Mouse (Mus musculus) liver, adult 2 months (tissue): Measurements from ENCODE around the gene Tardbp. TPM values are rescaled to one million over a fixed set of nuclear protein-coding genes. Genes with fewer than 3 reads are reported as not detected.

Experiments used
- DNase-seq: peaks from one replicate; pipeline ENCODE4 v3.0.0-alpha.2; 2011; ENCODE audit warnings: low read depth, low spot score; ENCODE audit errors: extremely low read depth
- H3K27ac ChIP-seq: fragments of 200-500 bp; replicated peaks from 2 replicates; pipeline ENCODE4 v1.5.1; 2012; ENCODE audit warnings: low read depth, mild to moderate bottlenecking, control low read depth, inconsistent platforms, low read length; ENCODE audit not compliant: insufficient read depth
- H3K27me3 ChIP-seq: fragments of 200-500 bp; 2 replicates; pipeline ENCODE4 v1.6.1; 2012; ENCODE audit warnings: mild to moderate bottlenecking, moderate library complexity, low read length, inconsistent platforms; ENCODE audit not compliant: control insufficient read depth, insufficient read depth
- H3K36me3 ChIP-seq: fragments of 200-500 bp; 2 replicates; pipeline ENCODE4 v1.6.1; 2012; ENCODE audit warnings: low read length, inconsistent platforms; ENCODE audit not compliant: control insufficient read depth, insufficient read depth
- H3K4me1 ChIP-seq: fragments of 200-500 bp; 2 replicates; pipeline ENCODE4 v1.6.1; 2011; ENCODE audit warnings: low read length; ENCODE audit not compliant: control insufficient read depth, insufficient read depth
- H3K4me3 ChIP-seq: fragments of 200-500 bp; 2 replicates; pipeline ENCODE4 v1.5.1; 2011; ENCODE audit warnings: low read depth, mild to moderate bottlenecking, control low read depth, low read length, moderate library complexity; ENCODE audit not compliant: insufficient read depth
- H3K79me2 ChIP-seq: fragments of 200-500 bp; 2 replicates; pipeline ENCODE4 v1.6.1; 2012; ENCODE audit warnings: inconsistent platforms, mild to moderate bottlenecking, low read length, moderate library complexity; ENCODE audit not compliant: control insufficient read depth, insufficient read depth
- H3K9ac ChIP-seq: fragments of 200-500 bp; 2 replicates; pipeline ENCODE4 v1.6.1; 2012; ENCODE audit warnings: low read depth, mild to moderate bottlenecking, control low read depth, inconsistent platforms, low read length
- CTCF ChIP-seq: fragments of 200-500 bp; IDR thresholded peaks from 2 replicates; pipeline ENCODE4 v1.5.1; 2011; ENCODE audit warnings: low read depth, low read length, control low read depth
- POLR2A ChIP-seq: fragments of 200-500 bp; IDR thresholded peaks from 2 replicates; pipeline ENCODE4 v1.6.1; 2011; ENCODE audit warnings: low read length, control low read depth; ENCODE audit not compliant: insufficient read depth; ENCODE audit errors: extremely low read depth
- WGBS: fragments of 180-500 bp; shearing (Covaris S2); methylation state at CpG from one replicate; pipeline ENCODE4 v1.1.7; 2018; 5-methylcytosine and 5-hydroxymethylcytosine counted together
- polyA plus RNA-seq: library from polyadenylated mRNA; depleted of rRNA; stranded (reverse); fragments of >200 nt; gene quantifications from 2 replicates; pipeline ENCODE4 v1.2.3, GENCODE M21; 2012
- total RNA-seq: library from RNA; depleted of rRNA; stranded (reverse); fragments of >200 nt; gene quantifications from 2 replicates; pipeline ENCODE4 v1.2.3, GENCODE M21; 2014

The Tardbp gene
- total and polyA plus RNA-seq, 2 experiments = 33.4 to 87.2 TPM

GRCm38 (mm10) chr4:148609805-148610204, 17.0 kb downstream of the Tardbp start:
- TF ChIP-seq POLR2A (no peak), CTCF (no peak)
- H3K27me3 ChIP-seq = no peaks in the 10 kb centered on the region
- peak overlapping the region; percentile 63 for H3K27ac ChIP-seq
- 59% methylated on average over 5 of the region's 5 CpGs for WGBS
- no peak overlapping the region for H3K9ac ChIP-seq
- peaks cover 10% of the 10 kb centered on the region for H3K4me1 ChIP-seq
- H3K36me3 ChIP-seq = peaks cover 56% of the 10 kb centered on the region
- peak; percentile 80 for DNase-seq
- H3K79me2 ChIP-seq = no peaks in the 10 kb centered on the region
- H3K4me3 ChIP-seq = no peak overlapping the region

GRCm38 (mm10) chr4:148607758-148608157, 19.1 kb downstream of the Tardbp start:
- Histone ChIP-seq H3K4me1 (peaks cover 19% of the 10 kb centered on the region), H3K27me3 (no peaks in the 10 kb centered on the region), H3K79me2 (peaks cover 4% of the 10 kb centered on the region; the same call in 1 of the 2 replicates), H3K36me3 (peaks cover 41% of the 10 kb centered on the region), H3K27ac (no peak overlapping the region), H3K4me3 (no peak overlapping the region), H3K9ac (no peak overlapping the region)
- TF ChIP-seq POLR2A (no peak), CTCF (peak; percentile 97)
- 23% methylated on average over 5 of the region's 5 CpGs for WGBS
- peak; percentile 68 for DNase-seq

GRCm38 (mm10) chr4:148604541-148605165, 22.2 kb downstream of the Tardbp start:
- peak; percentile 58 for DNase-seq
- TF ChIP-seq POLR2A (no peak), CTCF (peak; percentile 68)
- 0 out of 2 replicates have a peak overlapping the region, but pooled peaks have one; percentile 8 for H3K4me3 ChIP-seq
- H3K27me3 ChIP-seq = no peaks in the 10 kb centered on the region
- H3K36me3 ChIP-seq = peaks cover 21% of the 10 kb centered on the region
- H3K27ac ChIP-seq = peak overlapping the region; percentile 92
- WGBS = 68% methylated on average over 3 of the region's 3 CpGs
- peaks cover 29% of the 10 kb centered on the region for H3K4me1 ChIP-seq
- peak overlapping the region; percentile 1; the same call in 1 of the 2 replicates for H3K9ac ChIP-seq
- peaks cover 4% of the 10 kb centered on the region; the same call in 1 of the 2 replicates for H3K79me2 ChIP-seq

- H3K27ac ChIP-seq = peak overlapping the region; percentile 92
- peaks cover 20% of the 10 kb centered on the region for H3K36me3 ChIP-seq
- H3K4me1 ChIP-seq = peaks cover 28% of the 10 kb centered on the region
- H3K79me2 ChIP-seq = peaks cover 4% of the 10 kb centered on the region; the same call in 1 of the 2 replicates
- 64% methylated on average over 7 of the region's 7 CpGs for WGBS
- DNase-seq = no peak
- peak overlapping the region; percentile 34 for H3K9ac ChIP-seq
- no peaks in the 10 kb centered on the region for H3K27me3 ChIP-seq
- TF ChIP-seq POLR2A (no peak), CTCF (no peak)
- H3K4me3 ChIP-seq = peak overlapping the region; percentile 84
Observed at GRCm38 (mm10) chr4:148604141-148604540, 22.7 kb downstream of the Tardbp start.

- DNase-seq = peak; percentile 67
- Histone ChIP-seq H3K79me2 (peaks cover 4% of the 10 kb centered on the region; the same call in 1 of the 2 replicates), H3K9ac (peak overlapping the region; percentile 91), H3K36me3 (peaks cover 16% of the 10 kb centered on the region), H3K4me3 (peak overlapping the region; percentile 84), H3K27ac (peak overlapping the region; percentile 92), H3K27me3 (no peaks in the 10 kb centered on the region), H3K4me1 (peaks cover 26% of the 10 kb centered on the region)
- TF ChIP-seq CTCF (no peak), POLR2A (peak; percentile 49; the same call in 1 of the 2 replicates)
- 20% methylated on average over 10 of the region's 10 CpGs for WGBS
Observed at GRCm38 (mm10) chr4:148603376-148604139, 23.3 kb downstream of the Tardbp start.
